Mouse (Mus musculus) gastrocnemius, postnatal 4 days (tissue): ENCODE measurements around the gene Trpm5. TPM values are rescaled to one million over a fixed set of nuclear protein-coding genes. Genes with fewer than 3 reads are reported as not detected.

Experiments
- DNase-seq, 2 experiments: peaks; one replicate each; pipeline ENCODE4 v3.0.0; 2021 to 2022; ENCODE audit warnings: low spot score in 2 of 2, mixed read lengths in 2 of 2
- total RNA-seq, 2 experiments: library from RNA; stranded (reverse); gene quantifications; 2 replicates each; pipeline ENCODE4 v1.2.3; 2021

The Trpm5 gene
- total RNA-seq, 2 experiments from 2014 or later: 10.0 to 10.3 TPM

DNA sequence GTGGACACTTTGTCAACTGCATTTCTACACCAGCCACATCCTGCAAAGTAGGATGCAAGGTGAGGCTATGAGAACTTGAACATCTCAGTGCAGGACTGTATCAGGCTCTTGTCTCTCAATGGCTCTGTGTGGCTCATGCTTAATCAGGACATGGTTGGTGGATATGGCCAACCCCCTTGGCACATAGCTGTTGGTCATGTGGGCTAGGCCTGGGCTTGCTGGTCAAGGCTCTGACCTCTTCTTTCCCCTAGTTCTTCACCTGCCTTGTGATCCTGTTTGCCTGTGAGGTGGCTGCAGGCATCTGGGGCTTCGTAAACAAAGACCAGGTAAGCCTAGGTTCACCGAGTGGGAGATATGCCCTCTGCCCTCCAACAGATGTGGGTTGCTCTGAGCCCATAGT, 28.8 kb downstream of the Trpm5 start:
- no peak for DNase-seq

DNA sequence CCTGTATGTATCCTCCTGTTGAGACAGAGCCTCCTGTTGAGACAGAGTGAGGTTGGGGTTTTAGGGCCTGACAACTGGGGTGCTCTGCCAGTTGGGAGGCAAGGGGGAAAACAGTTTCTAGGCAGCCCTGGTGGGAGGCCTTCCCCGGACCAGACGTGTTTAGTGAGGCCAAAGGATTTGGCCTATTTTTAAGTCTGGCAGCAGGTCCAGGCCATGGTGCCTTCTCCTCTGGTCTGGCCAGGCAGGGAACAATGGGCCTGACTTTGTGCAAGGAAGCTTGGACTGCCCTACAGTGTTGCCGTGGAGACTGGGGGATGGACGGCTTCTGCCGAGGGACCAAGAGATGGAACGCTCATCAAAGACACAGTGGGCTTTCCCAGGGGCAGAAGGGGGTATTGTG, 30.2 kb downstream of the Trpm5 start:
- no peak for DNase-seq

DNA sequence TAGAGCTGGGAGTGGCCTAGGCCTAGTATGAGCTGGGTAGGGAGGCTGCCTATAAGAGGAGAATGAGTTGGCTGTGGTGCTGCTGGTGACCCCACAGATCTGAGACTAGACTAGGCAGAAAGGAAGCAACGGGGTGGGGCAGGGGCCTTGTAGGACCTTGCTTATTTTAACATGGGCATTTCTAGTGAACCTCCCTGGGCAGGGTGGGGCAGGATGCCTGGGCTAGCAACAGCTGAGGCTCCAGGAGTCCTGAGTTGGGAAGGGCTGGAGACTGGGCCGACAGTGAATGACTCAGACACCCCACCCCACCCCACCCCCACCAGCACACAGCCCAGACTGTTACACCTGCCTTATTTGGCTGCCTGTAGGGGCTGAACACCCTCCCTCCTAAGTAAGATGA, 31.7 kb downstream of the Trpm5 start:
- DNase-seq: no peak

DNA sequence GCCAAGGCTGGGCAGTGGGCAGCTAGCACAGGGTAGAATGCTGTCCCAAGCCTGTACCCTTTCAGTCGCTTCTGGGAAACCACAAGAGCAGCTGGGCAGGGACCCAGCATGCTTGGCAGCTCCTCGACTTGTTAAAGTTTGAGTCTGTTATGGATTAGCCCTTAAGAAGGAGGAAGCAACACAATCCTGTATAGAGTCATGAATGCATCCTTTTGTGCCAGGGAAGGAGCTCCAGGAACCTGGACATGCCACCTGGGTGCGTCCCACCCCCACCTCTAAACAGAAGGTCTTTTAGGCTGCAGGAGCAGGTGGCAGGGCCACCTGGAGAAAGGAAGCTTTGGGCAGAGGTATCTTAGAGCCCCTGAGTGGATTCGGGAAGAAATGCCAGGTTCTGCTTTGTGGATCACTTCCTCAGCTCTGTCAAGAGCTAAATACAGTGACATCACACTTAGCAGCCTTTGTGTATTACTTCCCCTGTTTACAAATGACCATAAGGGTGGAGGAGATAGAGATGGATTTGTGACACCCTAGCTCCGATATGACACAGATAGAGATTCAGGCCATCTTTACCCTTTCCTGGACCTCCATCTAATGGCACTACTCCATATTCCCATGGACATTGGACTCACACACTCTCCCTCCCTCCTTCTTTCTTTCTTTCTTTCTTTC, 35.1 kb downstream of the Trpm5 start:
- DNase-seq: no peak

DNA sequence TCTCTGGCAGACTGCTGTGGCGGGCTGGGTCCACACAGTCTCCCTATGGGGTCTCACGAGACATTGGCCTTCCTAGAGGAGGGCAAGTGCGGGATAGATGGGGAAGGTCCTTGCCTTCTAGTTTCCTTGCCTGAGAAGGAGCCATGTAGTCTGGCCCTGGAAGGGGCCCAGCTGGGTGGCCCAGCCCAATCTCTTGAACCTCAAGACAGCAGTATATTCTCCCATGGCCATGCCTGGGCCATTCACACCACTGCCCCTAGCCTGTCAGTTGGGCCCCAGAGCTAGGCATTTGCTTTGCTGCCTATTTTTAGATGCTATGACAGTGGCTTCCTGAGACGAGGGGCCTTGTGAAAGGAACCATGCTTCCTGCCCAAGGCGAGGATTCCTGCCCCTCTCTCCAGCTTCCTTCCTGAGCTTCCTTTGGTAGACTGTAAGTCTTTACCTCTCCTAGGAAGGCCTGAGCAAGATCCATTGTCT, 36.2 kb downstream of the Trpm5 start:
- DNase-seq: no peak

DNA sequence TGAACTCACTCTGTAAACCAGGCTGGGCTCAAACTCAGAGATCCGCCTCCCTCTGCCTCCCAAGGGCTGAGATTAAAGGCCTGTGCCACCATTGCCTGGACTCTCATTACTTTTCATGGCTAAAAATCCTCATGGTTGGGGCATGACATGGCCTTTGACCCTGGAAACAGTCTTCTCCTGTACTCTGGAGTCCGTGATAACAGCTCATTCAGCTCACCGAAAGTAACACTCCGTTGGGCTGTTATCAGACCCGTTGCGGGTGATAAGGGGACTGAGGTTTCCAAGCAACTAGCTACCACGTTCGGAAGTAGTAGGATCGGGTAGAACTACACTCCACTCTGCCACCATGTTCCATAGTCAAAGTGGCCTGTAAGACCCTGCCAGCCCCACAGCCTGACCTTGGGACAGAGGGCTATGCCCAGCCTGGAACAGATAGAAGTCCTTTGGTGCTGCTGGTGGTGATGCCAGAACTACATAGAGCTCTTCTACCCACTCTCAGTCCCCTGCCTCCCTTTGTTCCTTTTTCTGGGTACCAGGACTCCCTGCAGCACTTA, 36.7 kb downstream of the Trpm5 start:
- no peak for DNase-seq

DNA sequence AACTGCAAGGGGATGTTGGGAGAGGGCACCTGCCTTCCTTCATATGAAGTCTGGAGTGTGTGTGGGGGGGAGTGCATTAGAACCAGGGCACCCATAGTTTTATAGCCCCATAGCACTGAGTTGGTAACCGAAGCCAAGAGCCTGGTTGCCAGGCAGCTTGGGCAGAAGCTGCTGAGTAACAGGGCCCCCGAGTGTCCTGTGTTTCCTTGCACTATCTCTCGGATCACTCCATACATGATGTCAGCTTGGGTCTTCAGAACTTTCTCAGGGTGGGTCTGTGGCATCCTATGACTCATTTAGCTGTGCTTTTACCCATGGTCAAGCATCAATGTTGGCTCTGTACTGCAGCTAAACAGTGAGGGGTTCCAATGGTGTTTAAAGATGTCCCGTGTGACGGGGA, 37.4 kb downstream of the Trpm5 start:
- no peak for DNase-seq

DNA sequence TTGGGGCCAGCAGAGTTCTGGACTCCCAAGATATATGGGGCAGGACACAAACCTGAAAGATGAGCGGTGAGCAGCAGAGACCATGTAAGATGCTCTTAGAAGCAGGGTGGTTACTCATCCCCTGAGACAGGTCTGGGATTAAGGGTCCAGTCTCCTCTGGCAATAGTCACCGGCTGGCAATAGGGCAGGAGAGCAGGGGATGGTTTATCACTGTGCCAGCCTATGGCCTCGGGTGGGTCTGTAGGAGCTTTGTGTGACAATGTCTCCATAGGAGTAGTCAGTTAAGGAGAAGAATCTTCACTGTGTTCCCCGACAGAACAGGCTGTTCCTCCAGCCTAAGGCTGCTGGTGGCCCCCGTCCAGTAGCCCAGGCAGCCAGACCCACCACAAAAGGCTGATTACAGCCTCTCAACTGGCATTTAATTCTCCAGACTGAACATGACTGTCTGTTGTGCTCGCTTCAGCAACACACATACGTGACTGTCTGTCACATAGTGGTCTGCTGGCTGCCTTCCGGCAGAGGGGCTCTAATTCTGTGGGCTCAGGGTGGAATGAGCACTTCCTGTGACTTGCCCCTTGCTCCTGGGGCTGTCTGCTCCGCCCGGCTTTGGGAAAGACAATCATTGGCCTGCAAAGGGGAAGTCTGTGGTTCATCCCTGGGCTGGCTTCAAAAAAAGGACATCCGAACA, 38.8 kb downstream of the Trpm5 start:
- no peak for DNase-seq

DNA sequence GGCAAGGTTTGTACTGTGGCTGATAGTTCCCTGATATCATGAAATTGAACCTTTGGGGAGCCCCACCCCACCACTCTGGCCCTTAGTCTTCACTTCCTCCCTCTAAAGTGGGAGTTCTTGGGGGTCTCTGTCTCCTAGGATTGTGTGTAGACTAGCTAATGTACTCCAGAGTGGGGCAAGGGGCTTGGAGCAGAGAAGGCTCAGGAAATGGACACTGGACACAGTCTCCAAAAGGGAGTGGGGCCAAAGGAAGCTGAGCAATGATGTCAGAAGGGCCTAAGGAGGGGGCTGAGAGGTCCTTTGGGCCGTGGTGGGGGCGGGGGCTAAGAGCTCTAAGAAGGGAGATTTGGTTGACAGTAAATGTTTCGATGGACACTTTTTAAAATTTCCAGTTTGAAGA, 39.4 kb downstream of the Trpm5 start:
- DNase-seq: no peak

DNA sequence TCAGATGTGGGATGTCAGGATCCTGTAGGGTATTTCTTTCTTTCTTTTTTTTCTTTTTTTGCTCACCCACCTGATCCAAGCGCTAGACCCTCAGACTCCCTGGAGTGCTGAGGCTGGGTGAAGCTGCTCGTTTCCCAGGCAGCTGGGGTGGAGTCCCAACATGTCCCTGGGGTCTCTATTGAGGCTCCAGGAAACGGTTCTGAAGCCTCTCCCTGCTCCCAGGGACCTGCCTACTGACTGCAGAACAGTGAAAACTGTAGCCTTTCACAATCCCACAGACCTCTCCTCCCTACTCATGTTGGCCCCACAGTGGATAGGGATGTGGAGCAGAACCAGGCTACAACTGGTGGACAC, 39.9 kb downstream of the Trpm5 start:
- no peak for DNase-seq

DNA sequence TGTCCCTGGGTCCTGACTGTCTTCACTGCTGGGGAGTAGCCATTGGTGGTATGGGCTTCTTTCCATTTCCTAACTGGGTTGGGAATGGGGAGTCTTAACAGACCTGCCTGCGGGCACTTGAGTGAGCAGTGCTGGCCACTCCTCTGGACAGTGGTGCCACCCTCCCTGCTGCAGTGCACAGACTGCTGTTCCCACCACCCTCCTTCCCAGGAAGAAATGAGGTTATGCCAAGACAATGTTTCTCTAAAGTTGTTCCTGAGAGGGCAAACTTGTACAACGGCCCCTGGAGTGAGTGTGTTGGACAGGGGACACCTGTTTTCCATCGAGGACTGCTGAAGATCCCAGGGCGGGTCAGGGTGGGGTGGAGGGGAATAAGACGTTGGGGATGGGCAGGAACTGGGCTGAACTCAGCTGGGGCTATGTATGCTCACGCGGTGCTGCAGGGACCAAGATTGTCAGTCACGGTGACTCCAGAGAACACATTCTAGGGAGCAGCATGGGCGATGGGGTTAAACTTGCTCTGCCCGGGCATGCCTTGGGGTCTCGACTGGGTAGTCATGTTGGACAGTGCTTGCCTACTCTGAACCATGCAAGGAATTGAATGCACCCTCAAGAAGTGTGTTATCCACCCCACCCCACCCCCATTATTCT, 40.4 kb downstream of the Trpm5 start:
- no peak for DNase-seq

DNA sequence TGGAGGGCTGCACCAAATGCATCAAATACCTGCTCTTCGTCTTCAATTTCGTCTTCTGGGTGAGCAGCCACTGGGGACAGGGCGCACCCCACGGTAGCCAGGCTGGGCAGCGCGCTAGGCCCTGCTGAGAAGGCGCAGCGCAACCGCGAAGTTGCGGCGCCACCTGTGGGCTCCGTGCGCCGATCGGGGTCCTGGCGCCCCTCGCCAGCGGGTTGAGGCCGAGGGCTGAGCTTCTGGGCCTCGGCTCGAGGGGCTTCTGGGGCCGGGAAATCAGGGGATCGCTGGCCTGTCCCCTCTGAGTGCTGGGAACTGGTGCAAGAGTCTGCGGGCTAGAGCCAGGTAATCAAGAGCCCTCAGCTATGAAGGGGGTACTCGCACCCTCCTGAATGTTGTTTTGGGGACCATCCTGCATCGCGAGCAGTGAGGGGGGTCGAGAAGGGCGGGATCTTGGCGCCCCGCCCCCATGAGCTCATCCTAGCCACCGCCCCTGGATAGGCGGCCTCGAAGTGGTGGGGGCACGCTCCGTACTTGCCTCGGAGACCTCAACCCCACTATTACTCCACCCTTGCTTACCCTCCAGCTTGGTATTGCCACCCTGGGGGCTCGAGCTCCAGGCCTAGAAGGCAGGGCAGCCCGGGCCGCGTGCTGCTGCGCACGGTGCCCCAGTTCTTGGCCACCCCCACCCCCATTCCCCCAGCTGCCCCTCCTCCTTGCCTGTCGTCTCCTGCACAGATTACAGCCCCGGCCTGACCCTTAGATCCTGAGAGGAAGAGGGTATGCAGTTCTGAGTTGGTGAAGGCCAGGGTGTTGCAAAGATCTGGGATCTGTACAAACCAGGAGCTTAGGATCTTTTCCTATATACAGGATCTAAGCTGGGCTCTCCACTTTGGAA, 41.2 kb downstream of the Trpm5 start:
- peak; percentile 68 to 76 for DNase-seq

DNA sequence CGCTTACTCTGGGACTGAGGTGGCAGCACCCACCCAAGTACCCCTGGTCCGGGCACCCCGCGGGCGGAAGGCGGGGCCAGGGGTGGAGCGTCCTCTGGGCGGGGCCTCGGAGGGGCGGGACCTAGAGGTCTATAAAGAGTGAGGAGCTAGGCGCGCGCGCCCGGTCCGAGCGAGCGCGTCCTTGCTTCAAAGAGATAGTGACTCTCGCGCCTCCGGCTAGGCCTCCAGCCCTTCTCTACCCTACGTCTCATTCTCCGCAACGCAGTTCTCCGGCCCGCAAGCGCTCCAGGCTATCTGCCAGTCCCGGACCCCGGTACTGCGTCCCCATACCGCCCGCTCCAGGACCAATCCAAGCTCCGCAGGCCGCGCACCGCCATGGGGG, 41.8 kb downstream of the Trpm5 start, which contains the start of gene Cd81:
Gene Cd81, plus strand, starts transcription at position 114 of the 382 bp plus-strand sequence.
- DNase-seq: peak; percentile 89 to 90

DNA sequence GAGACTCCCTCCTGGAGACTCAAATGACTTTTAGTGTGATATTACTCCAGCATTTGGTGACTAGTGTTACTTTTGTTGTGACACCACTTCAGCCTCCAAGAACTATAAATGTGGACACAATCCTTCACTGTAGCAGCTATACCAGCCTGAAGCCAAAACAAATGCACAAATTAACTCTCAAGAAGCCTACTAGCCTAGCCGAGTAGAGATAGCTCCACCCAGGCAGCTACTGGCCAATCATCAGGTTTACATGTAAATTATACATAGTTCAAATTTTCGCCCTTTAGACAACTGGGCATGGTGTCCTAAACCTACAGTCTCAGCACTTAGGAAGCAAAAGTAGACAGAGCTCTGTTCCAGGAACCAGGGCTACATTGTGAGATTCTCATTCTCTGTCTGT, 43.1 kb downstream of the Trpm5 start:
- DNase-seq: no peak

DNA sequence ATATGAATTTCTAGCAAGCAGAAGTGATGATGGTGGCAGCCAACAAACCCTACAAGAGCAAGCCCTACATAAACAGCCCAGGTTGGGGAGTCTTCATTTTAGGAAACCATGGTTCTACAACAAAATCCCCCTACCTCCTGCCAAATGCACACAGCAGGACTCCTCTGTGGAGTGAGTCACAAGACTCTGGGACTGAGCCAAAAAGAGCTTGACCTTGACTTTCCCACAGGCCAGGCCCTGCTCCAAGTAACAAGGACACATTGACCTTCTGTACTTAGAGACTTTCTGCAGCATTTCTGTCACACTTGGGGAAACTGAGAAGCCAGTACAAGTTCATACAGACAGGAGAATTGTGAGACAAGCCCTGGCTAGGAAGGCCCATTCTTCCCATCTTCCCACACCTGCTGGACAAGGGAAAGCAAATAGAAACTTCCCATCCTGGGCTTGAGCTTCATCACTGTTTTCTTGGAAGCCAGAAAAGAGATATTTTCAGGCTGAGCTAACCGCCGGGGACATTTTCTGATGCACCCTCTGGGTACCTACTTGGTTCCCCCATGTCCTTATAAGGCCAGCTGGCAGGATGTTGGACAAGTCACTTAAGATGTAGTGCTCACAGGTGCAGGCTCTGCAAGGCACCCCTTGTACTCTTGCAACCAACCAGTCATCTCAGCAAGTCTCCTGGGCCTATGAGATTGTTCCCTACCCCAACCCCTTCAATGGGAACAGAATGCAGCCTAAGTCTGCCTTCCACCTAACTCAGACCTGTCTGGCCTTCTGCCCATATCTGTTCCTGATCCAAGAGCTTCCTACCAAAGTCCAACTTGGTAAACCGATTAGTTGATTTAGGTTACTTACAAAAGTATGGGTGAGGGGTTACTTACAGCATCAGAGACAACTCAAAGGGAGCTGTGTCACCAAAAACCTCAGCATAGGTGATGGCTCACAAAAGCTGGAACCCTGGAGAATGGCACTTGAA, 44.3 kb downstream of the Trpm5 start:
- no peak for DNase-seq

DNA sequence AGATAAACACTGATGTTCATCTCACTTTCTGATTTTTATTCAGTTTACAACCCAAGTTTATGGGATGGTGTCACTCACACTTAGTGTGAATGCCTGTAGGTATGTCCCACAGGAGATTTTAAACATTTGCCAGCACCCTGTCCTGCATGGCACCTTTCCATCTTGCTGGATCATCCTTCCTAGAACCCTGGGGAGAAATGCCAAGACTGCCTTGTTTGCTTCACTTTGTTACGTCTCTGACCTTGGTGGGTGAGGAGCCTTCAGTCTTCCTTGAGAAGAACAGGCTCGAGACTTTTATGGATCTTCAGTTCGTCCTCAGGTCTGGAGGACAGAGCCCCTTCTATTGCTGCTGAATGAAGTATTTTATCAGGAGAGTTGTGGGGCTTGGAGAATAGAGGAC, 45.1 kb downstream of the Trpm5 start:
- DNase-seq: no peak

DNA sequence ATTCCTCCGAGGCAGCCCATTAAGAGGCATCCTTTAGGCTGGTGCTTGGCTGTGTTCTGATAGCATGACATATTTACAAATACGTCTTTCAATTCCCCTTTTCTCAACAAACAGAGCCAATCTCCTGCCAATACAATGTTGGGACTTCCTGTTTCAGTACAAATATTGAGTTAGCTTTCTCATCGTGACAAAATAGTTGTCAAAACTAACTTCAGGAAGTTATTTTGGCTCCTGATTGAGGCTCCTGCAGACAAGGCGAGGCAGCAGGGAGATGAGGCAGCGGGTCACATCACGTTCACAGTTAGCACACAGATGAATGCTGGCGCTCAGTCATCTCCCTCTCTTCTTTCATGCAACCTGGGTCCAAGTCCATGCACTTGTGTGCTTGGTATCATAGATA, 48.1 kb downstream of the Trpm5 start:
- DNase-seq: no peak

DNA sequence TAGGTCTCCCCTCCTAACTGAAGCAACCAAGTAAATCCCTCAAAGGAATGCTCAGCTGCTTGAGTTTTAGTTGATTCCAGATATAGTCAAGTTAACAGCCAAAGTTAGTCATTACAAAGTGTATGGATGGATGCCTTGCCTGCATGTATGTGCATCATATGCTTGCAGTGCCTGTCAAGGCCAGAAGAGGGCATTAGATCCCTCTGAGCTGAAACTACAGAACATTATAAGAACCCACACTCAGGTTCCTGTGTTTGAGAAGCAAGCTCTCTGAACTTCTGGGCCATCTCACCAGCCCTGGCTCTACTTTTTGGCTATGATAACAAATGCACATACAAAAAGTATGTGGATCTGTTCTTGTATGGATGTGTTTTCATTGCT, 49.6 kb downstream of the Trpm5 start:
- no peak for DNase-seq

DNA sequence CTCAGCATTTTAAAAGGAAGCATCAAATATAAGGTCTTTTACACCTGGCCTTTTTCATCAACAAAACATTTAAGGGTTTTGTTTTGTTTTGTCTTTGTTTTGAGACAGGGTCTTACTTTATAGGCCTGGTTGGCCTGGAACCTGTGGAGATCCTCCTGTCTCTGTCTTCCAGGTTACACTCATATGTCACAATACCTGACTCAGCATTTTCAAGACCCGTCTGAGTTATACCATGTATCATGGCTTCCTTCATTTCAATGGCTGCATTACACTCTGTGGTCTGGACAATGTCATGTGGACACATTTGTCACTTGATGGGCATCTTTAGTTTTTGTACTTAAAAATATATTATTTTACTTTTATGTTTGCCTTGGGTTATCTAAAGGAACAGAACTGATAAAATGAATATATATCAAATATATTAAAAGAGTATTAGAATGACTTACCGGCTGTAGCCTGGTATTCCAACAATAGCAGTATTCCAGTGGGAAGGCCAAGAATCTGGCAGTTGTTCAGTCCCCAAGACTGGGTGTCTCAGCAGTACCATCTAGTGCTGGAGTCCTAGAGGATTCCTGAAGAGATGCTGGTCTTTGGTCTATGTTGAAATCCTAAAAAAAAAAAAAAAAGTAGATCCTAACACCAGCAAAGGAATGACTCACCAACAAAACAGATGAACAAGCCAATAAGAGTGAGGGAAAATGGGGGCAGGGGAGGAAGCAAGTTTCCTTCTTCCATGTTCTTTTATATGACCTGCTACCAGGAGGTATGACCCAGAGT, 50.2 kb downstream of the Trpm5 start:
- no peak for DNase-seq
